Mouse (Mus musculus) erythroblast, embryonic 14.5 days (primary cell): ENCODE results near the gene Scd4.

Source experiments
- GATA1 ChIP-seq: IDR thresholded peaks from 2 replicates; pipeline ENCODE4 v1.6.1; 2012; ENCODE audit warnings: low read length, inconsistent platforms, mixed read lengths
- TAL1 ChIP-seq: IDR thresholded peaks from 3 replicates; pipeline ENCODE4 v1.6.1; 2012; ENCODE audit warnings: low read length, inconsistent platforms, mixed read lengths

GRCm38 (mm10) chr19:44305701-44306100 is 27.2 kb upstream of the Scd4 start:
- TF ChIP-seq TAL1 (no peak), GATA1 (no peak)
